Mouse (Mus musculus) gastrocnemius, postnatal 4 days (tissue): ENCODE measurements around the gene Rbmx2. TPM values are rescaled to one million over a fixed set of nuclear protein-coding genes. Genes with fewer than 3 reads are reported as not detected.

Source experiments
- DNase-seq, 2 experiments: peaks; one replicate each; pipeline ENCODE4 v3.0.0; 2021 to 2022; ENCODE audit warnings: low spot score in 2 of 2, mixed read lengths in 2 of 2
- long read RNA-seq, 2 experiments: library from polyadenylated mRNA; stranded (forward); transcript quantifications; one replicate each; pipeline ENCODE4 v2.0.0; 2021
- total RNA-seq, 2 experiments: library from RNA; stranded (reverse); gene quantifications; 2 replicates each; pipeline ENCODE4 v1.2.3; 2021

Rbmx2 gene
- 1 to 10 TPM; 3.6 to 5.0 TPM for total RNA-seq
- long read RNA-seq, experiment 1, transcript Rbmx2-201 (6 exons, 1,747 nt): major isoform, 12 of 16 reads
- long read RNA-seq, experiment 1, partial matches to known transcripts: 3 of 16 reads
- long read RNA-seq, experiment 1, other reads (novel, unspliced or antisense): 1 of 16 reads
- long read RNA-seq, experiment 2, transcript Rbmx2-201 (6 exons, 1,747 nt): major isoform, 9 of 9 reads
- long read RNA-seq, experiment 2, partial matches to known transcripts: 0 of 9 reads
- long read RNA-seq, experiment 2, other reads (novel, unspliced or antisense): 0 of 9 reads

- DNase-seq: peak; percentile 74 to 88
These were observed at the start of gene Rbmx2 for GRCm38 (mm10) chrX:48694864-48695371. Gene Rbmx2, plus strand, starts transcription at chrX:48695004.

- no peak for DNase-seq
These were observed 28.0 kb upstream of the Rbmx2 start for GRCm38 (mm10) chrX:48666807-48667206.

- DNase-seq: no peak
These were observed 25.2 kb upstream of the Rbmx2 start for GRCm38 (mm10) chrX:48669588-48669987.

GRCm38 (mm10) chrX:48671714-48672113 is 23.1 kb upstream of the Rbmx2 start:
- no peak for DNase-seq

GRCm38 (mm10) chrX:48674171-48674570 is 20.6 kb upstream of the Rbmx2 start, which contains the start of gene Gpr119:
Gene Gpr119, minus strand, starts transcription at chrX:48674478.
- peak in 1 of 2 experiments; percentile 10 for DNase-seq

GRCm38 (mm10) chrX:48683451-48683850 is 11.4 kb upstream of the Rbmx2 start:
- peak in 1 of 2 experiments; percentile 18 for DNase-seq

GRCm38 (mm10) chrX:48683857-48684256 is 10.9 kb upstream of the Rbmx2 start:
- no peak for DNase-seq

GRCm38 (mm10) chrX:48694460-48694859 is 344 bp upstream of the Rbmx2 start:
- DNase-seq: no peak

GRCm38 (mm10) chrX:48709701-48710100 is 14.9 kb downstream of the Rbmx2 start:
- DNase-seq: no peak

GRCm38 (mm10) chrX:48712846-48713245 is 18.0 kb downstream of the Rbmx2 start:
- no peak for DNase-seq

GRCm38 (mm10) chrX:48754710-48755283 is 60.0 kb downstream of the Rbmx2 start:
- no peak for DNase-seq

Other genes starting within 250 kb of the Rbmx2 start
- 10 to 100 TPM; 19.2 to 19.5 TPM for gene Elf4, start 231.9 kb upstream of the Rbmx2 start, total RNA-seq
- 10 to 100 TPM; 40.0 to 43.3 TPM for gene Aifm1, start 181.4 kb upstream of the Rbmx2 start, total RNA-seq
- 1 to 10 TPM in 1 of 2 experiments, under 1 TPM in 1; 0.56 to 1.8 TPM for gene Rab33a, start 175.7 kb upstream of the Rbmx2 start, total RNA-seq
- gene Zfp280c, start 100.5 kb upstream of the Rbmx2 start, total RNA-seq: 10 to 100 TPM; 14.4 to 15.3 TPM
- gene Slc25a14, start 71.6 kb upstream of the Rbmx2 start, total RNA-seq: 1 to 10 TPM; 2.3 to 3.1 TPM
- gene Gpr119, start 20.5 kb upstream of the Rbmx2 start, total RNA-seq: not detected
- gene Gm595, start 182.7 kb downstream of the Rbmx2 start, total RNA-seq: not detected